Mouse (Mus musculus) bone marrow macrophage, adult 2 months (primary cell): ENCODE results near the gene Acoxl. TPM values are rescaled to one million over a fixed set of nuclear protein-coding genes. Genes with fewer than 3 reads are reported as not detected.

Experiments
- H3K27ac ChIP-seq: 2 replicates; pipeline ENCODE4 v1.5.1; 2012; ENCODE audit warnings: low read depth, low read length; ENCODE audit not compliant: insufficient read depth
- H3K4me1 ChIP-seq: 2 replicates; pipeline ENCODE4 v1.6.1; 2012; ENCODE audit warnings: low read length; ENCODE audit not compliant: control insufficient read depth, insufficient read depth
- H3K4me3 ChIP-seq: 2 replicates; pipeline ENCODE4 v1.5.1; 2012; ENCODE audit warnings: mild to moderate bottlenecking, low read length, moderate library complexity; ENCODE audit not compliant: insufficient read depth
- CTCF ChIP-seq: IDR thresholded peaks from 2 replicates; pipeline ENCODE4 v1.5.1; 2012; ENCODE audit warnings: low read depth, mild to moderate bottlenecking, low read length, moderate library complexity
- POLR2A ChIP-seq: IDR thresholded peaks from 2 replicates; pipeline ENCODE4 v1.6.1; 2012; ENCODE audit warnings: mild to moderate bottlenecking, low read depth, low read length, borderline replicate concordance
- polyA plus RNA-seq: library from polyadenylated mRNA; stranded (reverse); fragments of >200 nt; gene quantifications from 2 replicates; pipeline ENCODE4 v1.2.4, GENCODE M21; 2012; ENCODE audit not compliant: missing spikeins, insufficient read depth, insufficient read length

Acoxl gene
- polyA plus RNA-seq, 1 experiment: not detected

DNA sequence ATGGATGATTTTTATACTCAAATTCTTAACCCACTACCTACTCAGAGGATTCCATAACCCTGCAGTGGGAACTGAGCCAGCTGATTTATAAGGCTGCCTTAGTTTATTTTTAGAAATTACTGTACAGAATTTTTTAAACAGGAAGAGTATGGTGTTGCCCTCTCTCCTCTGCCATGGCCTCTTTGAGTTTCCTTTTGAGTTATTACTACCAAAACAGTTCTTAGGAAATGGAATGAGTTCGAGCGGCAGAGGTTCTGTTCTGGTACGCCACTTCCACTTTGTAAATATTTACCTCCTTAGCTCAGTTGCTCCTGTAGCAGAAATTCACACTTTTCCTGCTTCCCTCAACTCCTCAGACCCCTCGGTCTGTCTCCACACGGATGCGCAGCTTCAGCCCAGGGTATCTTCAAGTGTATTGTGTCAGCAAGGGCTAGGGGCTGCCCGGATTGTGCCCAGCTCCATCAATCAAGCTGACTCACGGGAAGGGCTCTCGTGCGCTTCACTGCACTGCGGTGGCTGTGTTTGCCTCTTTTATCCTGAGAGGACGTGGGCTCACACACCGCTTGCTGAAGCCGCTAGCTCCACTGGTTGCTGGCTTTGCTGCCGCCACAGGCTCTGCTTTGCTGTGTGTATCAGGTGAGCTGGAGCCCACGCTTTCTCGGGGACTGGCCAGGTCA, 320.2 kb downstream of the Acoxl start:
- Histone ChIP-seq H3K4me3 (no peak overlapping the region), H3K27ac (no peak overlapping the region), H3K4me1 (peaks cover 25% of the 10 kb centered on the region)
- TF ChIP-seq POLR2A (no peak), CTCF (no peak)

DNA sequence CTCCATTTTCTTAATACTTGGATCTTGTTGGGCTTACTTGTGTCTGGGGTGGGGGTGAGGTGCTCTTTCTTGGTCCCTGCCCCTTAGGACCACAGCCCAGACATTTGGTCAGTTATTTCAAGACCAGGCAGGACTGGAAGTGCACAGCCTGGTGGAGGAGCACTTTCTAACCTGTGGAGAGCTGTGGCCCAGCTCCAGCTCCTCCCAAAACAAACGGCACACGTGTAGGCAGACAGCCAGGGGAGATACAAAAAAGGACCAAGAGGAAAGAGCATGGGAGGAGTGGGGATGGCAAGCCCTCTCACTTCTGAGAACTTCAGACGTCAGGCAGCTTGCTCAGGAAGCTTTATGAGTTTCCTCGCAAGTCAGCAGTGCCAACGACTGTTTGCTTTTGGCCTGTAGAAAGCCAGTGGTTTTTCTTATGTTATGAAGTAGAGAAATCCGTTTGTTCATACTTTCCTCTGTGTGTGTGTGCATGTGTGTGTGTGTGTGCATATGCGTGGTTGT, 321.0 kb downstream of the Acoxl start:
- H3K4me1 ChIP-seq: peaks cover 20% of the 10 kb centered on the region
- no peak overlapping the region for H3K4me3 ChIP-seq
- TF ChIP-seq CTCF: no peak
- TF ChIP-seq POLR2A: no peak
- no peak overlapping the region for H3K27ac ChIP-seq

GRCm38 (mm10) chr2:128163177-128163576, 324.5 kb downstream of the Acoxl start:
- peaks cover 6% of the 10 kb centered on the region for H3K4me1 ChIP-seq
- no peak overlapping the region for H3K27ac ChIP-seq
- H3K4me3 ChIP-seq: no peak overlapping the region
- TF ChIP-seq CTCF (no peak), POLR2A (no peak)

- TF ChIP-seq CTCF (no peak), POLR2A (no peak)
- Histone ChIP-seq H3K4me3 (no peak overlapping the region), H3K27ac (no peak overlapping the region), H3K4me1 (no peaks in the 10 kb centered on the region)
Observed at GRCm38 (mm10) chr2:128166623-128167423, 328.1 kb downstream of the Acoxl start.

DNA sequence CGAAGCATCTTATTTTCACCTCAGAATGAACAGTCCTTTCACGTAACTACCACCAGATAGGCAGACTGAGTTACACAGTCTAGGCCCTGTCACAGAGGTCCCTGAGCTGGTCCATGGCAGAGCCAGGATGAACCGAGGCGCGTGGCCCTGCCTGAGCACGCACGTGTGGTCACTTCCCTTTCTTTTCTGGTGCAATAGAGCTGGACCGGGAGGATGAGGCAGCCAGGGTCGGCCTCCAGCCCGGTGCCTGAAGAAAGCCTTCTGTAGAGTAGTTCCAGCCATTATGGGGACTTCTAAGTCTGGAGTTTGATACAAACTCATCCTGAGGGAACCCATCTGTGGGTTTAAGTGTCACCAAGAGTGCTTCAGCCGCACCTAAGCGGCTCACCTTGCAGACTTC, 329.3 kb downstream of the Acoxl start:
- TF ChIP-seq CTCF (no peak), POLR2A (no peak)
- H3K4me3 ChIP-seq: no peak overlapping the region
- no peaks in the 10 kb centered on the region for H3K4me1 ChIP-seq
- H3K27ac ChIP-seq: no peak overlapping the region

- H3K4me3 ChIP-seq: no peak overlapping the region
- no peak for TF ChIP-seq CTCF
- TF ChIP-seq POLR2A: no peak
- no peak overlapping the region for H3K27ac ChIP-seq
- H3K4me1 ChIP-seq: no peaks in the 10 kb centered on the region
Observed at GRCm38 (mm10) chr2:128169486-128169885, 330.8 kb downstream of the Acoxl start.

- Histone ChIP-seq H3K27ac (no peak overlapping the region), H3K4me1 (no peaks in the 10 kb centered on the region), H3K4me3 (no peak overlapping the region)
- TF ChIP-seq POLR2A: no peak
- TF ChIP-seq CTCF: no peak
Observed at GRCm38 (mm10) chr2:128169972-128170371, 331.3 kb downstream of the Acoxl start.

DNA sequence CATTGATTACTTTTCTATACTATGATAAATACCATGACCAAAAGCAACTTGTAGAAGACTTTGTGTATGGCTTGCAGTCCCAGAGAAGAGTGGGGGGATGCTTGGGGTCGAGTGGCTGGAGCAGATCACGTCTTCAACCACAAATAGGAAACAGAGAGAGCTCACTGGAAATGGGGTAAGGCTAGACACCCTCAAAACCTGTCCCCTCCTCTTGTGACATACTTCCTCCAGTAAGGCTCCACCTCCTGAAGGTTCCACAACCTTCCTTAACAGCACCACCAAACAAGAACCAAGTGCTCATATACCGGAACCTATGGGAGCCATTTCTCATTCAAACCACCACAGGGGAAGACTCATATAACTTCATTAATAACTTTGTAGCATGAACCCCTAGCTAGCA, 331.9 kb downstream of the Acoxl start:
- no peak overlapping the region for H3K4me3 ChIP-seq
- no peaks in the 10 kb centered on the region for H3K4me1 ChIP-seq
- no peak overlapping the region for H3K27ac ChIP-seq
- TF ChIP-seq POLR2A: no peak
- TF ChIP-seq CTCF: no peak

- TF ChIP-seq POLR2A (no peak), CTCF (no peak)
- no peak overlapping the region for H3K27ac ChIP-seq
- peaks cover 8% of the 10 kb centered on the region for H3K4me1 ChIP-seq
- H3K4me3 ChIP-seq: no peak overlapping the region
Observed at GRCm38 (mm10) chr2:128172266-128172665, 333.6 kb downstream of the Acoxl start.

Other genes with a start within 250 kb of the Acoxl start
- not detected in 2 replicates for gene Mal, start 182.2 kb upstream of the Acoxl start, polyA plus RNA-seq
- gene Mall, start 108.9 kb upstream of the Acoxl start, polyA plus RNA-seq: not detected in 2 replicates
- gene Nphp1, start 50.0 kb upstream of the Acoxl start, polyA plus RNA-seq: 7.4 and 8.4 TPM in 2 replicates
- 30.1 and 37.2 TPM in 2 replicates for gene Mtln, start 46.4 kb upstream of the Acoxl start, polyA plus RNA-seq
- gene Bub1, start 7.0 kb upstream of the Acoxl start, polyA plus RNA-seq: 20.5 and 23.5 TPM in 2 replicates